Mouse (Mus musculus): ENCODE results near the gene Ntng1.
"Not testable (repeated sequence)": the region's sequence is repeated elsewhere in the genome, so short reads cannot be mapped to it uniquely, and the experiment has no call there.

Gene Ntng1

GRCm38 (mm10) chr3:109781917-109782288, 361.9 kb downstream of the Ntng1 start:
- DNase-seq (ENCODE audit: low spot score), result no peak

DNA sequence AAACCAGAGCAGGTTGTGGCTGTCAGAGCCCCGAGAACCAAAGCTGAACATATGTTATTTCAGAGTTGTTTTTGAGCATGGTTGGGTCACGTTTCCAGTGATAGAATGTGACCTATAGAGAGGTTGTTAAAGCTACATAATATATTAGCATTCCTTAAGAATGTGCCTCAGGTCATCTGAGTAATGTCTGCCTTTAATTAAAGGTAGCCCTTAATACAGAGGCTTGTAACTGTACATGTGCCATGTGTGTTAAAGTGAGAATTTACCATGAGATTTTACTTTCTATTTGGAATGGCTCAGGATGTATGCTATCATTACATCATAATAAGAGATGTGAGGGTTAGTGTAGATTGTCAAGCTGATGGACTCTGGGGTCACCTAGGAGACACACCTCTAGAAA, 368.6 kb downstream of the Ntng1 start:
- DNase-seq (ENCODE audit: low spot score), result no peak

DNA sequence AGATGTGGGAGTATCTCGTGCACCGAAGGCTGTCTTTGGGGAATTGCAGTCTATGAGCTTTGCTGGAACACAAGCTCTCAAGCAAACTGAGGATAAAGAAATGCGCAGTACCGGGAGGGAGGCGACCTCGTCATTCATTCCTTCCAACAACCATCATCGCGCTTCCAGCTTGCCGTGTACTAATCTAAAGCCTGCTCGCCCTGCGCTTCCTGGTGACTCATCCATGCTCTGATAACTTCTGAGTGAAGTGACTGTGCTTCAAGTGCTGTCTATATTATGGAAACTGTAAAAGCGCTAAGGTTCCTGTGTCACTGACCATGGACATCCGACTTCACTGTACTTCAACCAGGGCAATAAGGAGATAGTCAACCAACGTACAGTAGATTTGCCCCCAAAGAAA, 371.7 kb downstream of the Ntng1 start:
- no peak for DNase-seq (ENCODE audit: low spot score)

DNA sequence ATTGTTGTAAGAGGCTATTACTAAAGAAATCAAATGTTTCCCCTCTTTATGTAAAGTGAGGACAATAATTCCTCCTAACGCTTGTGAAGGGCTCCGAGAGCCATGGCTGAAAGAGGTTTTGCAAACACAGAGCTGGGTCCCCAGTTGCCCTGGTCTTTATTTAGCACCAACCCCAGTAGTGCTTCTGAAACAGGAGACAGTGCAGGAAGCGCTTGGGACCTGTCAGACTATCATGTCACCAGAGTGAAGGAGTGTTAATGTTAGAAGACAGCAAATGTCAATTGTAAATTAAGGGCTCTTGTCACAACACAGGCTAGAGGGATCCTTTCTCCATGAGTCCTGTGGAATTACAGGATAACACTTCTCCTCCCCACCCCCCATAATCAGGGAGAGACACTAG, 376.9 kb downstream of the Ntng1 start:
- no peak for DNase-seq (ENCODE audit: low spot score)

GRCm38 (mm10) chr3:109765608-109766007, 378.2 kb downstream of the Ntng1 start:
- DNase-seq (ENCODE audit: low spot score), result no peak

DNA sequence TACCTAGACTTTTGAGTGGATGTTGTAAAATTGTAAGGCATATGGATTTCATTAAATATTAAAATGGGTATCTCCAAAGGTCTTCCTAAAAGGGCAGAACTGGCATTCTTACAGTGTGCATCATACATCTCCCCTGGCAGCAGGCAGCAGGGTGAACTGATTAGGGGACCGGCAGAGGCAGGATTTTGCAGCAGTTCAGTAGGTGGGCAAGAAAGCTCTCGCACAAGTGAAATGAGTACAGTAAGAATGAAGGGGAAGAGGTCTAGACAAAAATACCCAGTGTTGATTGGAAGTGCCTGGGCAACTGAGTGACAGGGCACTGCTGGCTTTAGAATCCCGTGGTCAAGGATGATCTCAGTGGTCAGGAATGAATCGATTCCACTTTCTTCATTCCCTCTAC, 378.7 kb downstream of the Ntng1 start:
- DNase-seq (ENCODE audit: low spot score), result no peak

DNA sequence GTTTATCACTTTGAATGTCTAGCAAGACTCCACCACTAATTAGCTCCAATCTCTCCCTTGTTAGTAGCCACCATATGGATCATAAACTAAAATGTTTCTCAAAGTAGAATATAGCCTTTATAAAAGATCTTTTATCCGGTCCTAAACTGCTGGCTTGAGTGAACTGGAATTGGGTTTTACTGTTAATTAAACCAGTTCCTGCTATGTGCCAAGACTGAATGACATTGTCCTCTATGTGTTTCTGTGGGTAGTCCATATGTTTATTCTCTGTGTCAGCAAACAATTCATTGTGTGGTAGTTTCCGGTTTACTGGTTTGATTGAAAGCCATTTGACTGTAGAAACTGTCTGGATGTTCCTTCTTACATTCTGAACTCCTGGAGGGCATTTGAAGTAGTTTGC, 387.4 kb downstream of the Ntng1 start:
- DNase-seq (ENCODE audit: low spot score), result no peak

DNA sequence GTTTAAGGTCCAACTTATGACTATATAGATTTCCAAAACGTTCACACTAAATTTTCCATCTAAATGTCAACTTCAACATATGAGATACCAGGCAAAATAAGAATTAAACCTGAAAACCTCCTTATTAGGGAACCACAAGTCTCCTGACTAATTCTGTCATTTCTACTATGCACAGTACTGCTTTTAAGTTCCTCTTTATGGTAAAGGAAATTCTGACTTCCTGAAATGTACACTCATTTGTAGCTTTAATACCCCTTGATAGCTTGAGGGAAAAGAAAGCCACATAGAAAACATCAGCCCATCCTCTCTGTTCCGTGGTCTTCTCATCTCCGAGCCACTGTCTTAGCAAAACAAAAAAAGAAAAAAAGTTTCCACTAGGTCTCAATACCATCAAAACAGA, 396.2 kb downstream of the Ntng1 start:
- DNase-seq (ENCODE audit: low spot score), result not testable (repeated sequence)

GRCm38 (mm10) chr3:109740466-109741102, 403.2 kb downstream of the Ntng1 start:
- DNase-seq (ENCODE audit: low spot score), result no peak

- DNase-seq (ENCODE audit: low spot score), result no peak
These were observed 411.3 kb downstream of the Ntng1 start for GRCm38 (mm10) chr3:109732327-109733182.

GRCm38 (mm10) chr3:109731592-109732230, 412.1 kb downstream of the Ntng1 start:
- no peak for DNase-seq (ENCODE audit: low spot score)
